Mouse (Mus musculus) spleen, postnatal 4 days (tissue): ENCODE measurements around the gene Ppp1r16b.

Experiments
- DNase-seq, 2 experiments: peaks; one replicate each; pipeline ENCODE4 v3.0.0; 2022; ENCODE audit warnings: low spot score in 2 of 2

Gene Ppp1r16b

GRCm38 (mm10) chr2:158668433-158669010 is 3.3 kb downstream of the Ppp1r16b start:
- DNase-seq = no peak

- DNase-seq = no peak
Observed at GRCm38 (mm10) chr2:158669199-158670195, 4.3 kb downstream of the Ppp1r16b start.

- DNase-seq = no peak
Observed at GRCm38 (mm10) chr2:158670571-158670970, 5.4 kb downstream of the Ppp1r16b start.

- no peak for DNase-seq
Observed at GRCm38 (mm10) chr2:158672829-158673228, 7.6 kb downstream of the Ppp1r16b start.

GRCm38 (mm10) chr2:158673493-158673892 is 8.3 kb downstream of the Ppp1r16b start:
- peak; percentile 53 to 67 for DNase-seq

GRCm38 (mm10) chr2:158674131-158674530 is 8.9 kb downstream of the Ppp1r16b start:
- no peak for DNase-seq

GRCm38 (mm10) chr2:158674759-158675158 is 9.6 kb downstream of the Ppp1r16b start:
- no peak for DNase-seq

- DNase-seq = no peak
Observed at GRCm38 (mm10) chr2:158675161-158675560, 10.0 kb downstream of the Ppp1r16b start.

- DNase-seq = no peak
Observed at GRCm38 (mm10) chr2:158675907-158676533, 10.8 kb downstream of the Ppp1r16b start.

- no peak for DNase-seq
Observed at GRCm38 (mm10) chr2:158677946-158678345, 12.7 kb downstream of the Ppp1r16b start.

- DNase-seq = no peak
Observed at GRCm38 (mm10) chr2:158679091-158679490, 13.9 kb downstream of the Ppp1r16b start.

- no peak for DNase-seq
Observed at GRCm38 (mm10) chr2:158680357-158680889, 15.2 kb downstream of the Ppp1r16b start.

- no peak for DNase-seq
Observed at GRCm38 (mm10) chr2:158681714-158682113, 16.5 kb downstream of the Ppp1r16b start.

- no peak for DNase-seq
Observed at GRCm38 (mm10) chr2:158682344-158683037, 17.3 kb downstream of the Ppp1r16b start.

GRCm38 (mm10) chr2:158683038-158683413 is 17.8 kb downstream of the Ppp1r16b start:
- DNase-seq = no peak

- no peak for DNase-seq
Observed at GRCm38 (mm10) chr2:158684247-158684843, 19.1 kb downstream of the Ppp1r16b start.

- DNase-seq = no peak
Observed at GRCm38 (mm10) chr2:158684910-158685309, 19.7 kb downstream of the Ppp1r16b start.

GRCm38 (mm10) chr2:158686394-158686793 is 21.2 kb downstream of the Ppp1r16b start:
- no peak for DNase-seq

GRCm38 (mm10) chr2:158687804-158688241 is 22.6 kb downstream of the Ppp1r16b start:
- no peak for DNase-seq

- no peak for DNase-seq
Observed at GRCm38 (mm10) chr2:158689060-158689459, 23.9 kb downstream of the Ppp1r16b start.

- no peak for DNase-seq
Observed at GRCm38 (mm10) chr2:158689640-158690039, 24.4 kb downstream of the Ppp1r16b start.
